ENCODE assay signal across 8 mouse cellular contexts in the genomic region with DNA sequence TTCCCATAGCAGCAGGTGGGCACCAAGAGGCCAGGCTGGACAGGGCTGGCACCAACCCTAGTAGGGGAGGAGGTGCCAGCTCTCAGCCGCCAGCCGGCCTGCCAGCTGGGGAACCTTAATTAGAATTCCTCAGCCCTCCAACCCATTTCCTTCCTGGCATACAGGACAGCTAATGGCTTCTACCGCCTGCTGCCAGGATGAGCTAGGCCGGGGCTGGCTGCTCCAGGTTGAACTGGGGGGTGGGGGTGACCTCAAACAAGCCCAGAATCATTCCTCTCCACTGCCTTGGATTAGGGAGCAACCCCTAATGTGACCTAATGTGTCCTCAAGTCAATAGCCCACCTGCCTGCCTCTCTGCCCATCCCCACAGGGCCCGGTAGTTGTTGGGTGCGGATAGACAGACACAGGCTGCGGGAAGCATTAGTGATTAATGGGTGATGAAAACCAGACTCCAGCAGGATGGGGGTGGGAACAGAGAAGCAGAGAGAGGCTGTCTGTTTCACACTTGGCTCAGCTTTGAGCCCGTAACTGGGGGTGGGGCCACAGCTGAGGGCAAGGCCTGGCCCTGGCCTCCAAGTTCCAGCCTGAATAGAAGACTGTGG.
DNase-seq lines count a peak whose midpoint lies in the region; ATAC-seq lines count a peak whose summit lies in the region.

No protein-coding gene starts in this region.

- H3K4me2 ChIP-seq in heart, embryonic 12.5 days = no peak overlapping the region
- H3K4me2 ChIP-seq in kidney, embryonic 16.5 days (replicated peaks; ENCODE audit: low read depth, low read length) = no peak overlapping the region
- H3K4me2 ChIP-seq in lung, embryonic 15.5 days = no peak overlapping the region
- H3K4me2 ChIP-seq in stomach, embryonic 14.5 days (replicated peaks; ENCODE audit: low read depth, low read length) = no peak overlapping the region

- H3K4me1 ChIP-seq in heart, embryonic 12.5 days (replicated peaks) = peaks cover 52% of the 10 kb centered on the region
- H3K4me1 ChIP-seq in kidney, embryonic 16.5 days (ENCODE audit: insufficient read depth, low read length) = peaks cover 34% of the 10 kb centered on the region
- H3K4me1 ChIP-seq in lung, embryonic 15.5 days = peaks cover 25% of the 10 kb centered on the region
- H3K4me1 ChIP-seq in stomach, embryonic 14.5 days (ENCODE audit: control insufficient read depth, insufficient read depth, low read length) = peaks cover 31% of the 10 kb centered on the region

- H3K27me3 ChIP-seq in heart, embryonic 12.5 days (replicated peaks) = no peaks in the 10 kb centered on the region
- H3K27me3 ChIP-seq in kidney, embryonic 16.5 days (ENCODE audit: insufficient read depth, low read length) = no peaks in the 10 kb centered on the region
- no peaks in the 10 kb centered on the region for H3K27me3 ChIP-seq in lung, embryonic 15.5 days
- no peaks in the 10 kb centered on the region for H3K27me3 ChIP-seq in stomach, embryonic 14.5 days (ENCODE audit: control insufficient read depth, insufficient read depth, low read length)

- H3K27ac ChIP-seq in heart, embryonic 12.5 days (ENCODE audit: poor library complexity, severe bottlenecking) = peak overlapping the region; percentile 2
- 0 out of 2 replicates have a peak overlapping the region, but pooled peaks have one; percentile 29 for H3K27ac ChIP-seq in kidney, embryonic 16.5 days (ENCODE audit: low read length)
- no peak overlapping the region for H3K27ac ChIP-seq in lung, embryonic 15.5 days
- peak overlapping the region; percentile 66; the same call in 1 of the 2 replicates for H3K27ac ChIP-seq in stomach, embryonic 14.5 days (ENCODE audit: low read length)

- H3K9ac ChIP-seq in heart, embryonic 12.5 days = no peak overlapping the region
- no peak overlapping the region for H3K9ac ChIP-seq in kidney, embryonic 16.5 days (replicated peaks; ENCODE audit: low read length)
- H3K9ac ChIP-seq in lung, embryonic 15.5 days = no peak overlapping the region
- no peak overlapping the region for H3K9ac ChIP-seq in stomach, embryonic 14.5 days (replicated peaks; ENCODE audit: low read depth, low read length)

- no peak overlapping the region for H3K4me3 ChIP-seq in heart, embryonic 12.5 days
- no peak overlapping the region for H3K4me3 ChIP-seq in kidney, embryonic 16.5 days (ENCODE audit: low read length)
- H3K4me3 ChIP-seq in lung, embryonic 15.5 days = no peak overlapping the region
- H3K4me3 ChIP-seq in stomach, embryonic 14.5 days (ENCODE audit: low read depth, low read length) = no peak overlapping the region

- ATAC-seq in heart, embryonic 12.5 days (ENCODE audit: insufficient number of reproducible peaks, low FRiP score) = peak; percentile 81
- ATAC-seq in kidney, embryonic 16.5 days (ENCODE audit: low FRiP score, low TSS enrichment) = peak; percentile 57; the same call in 1 of the 2 replicates
- ATAC-seq in lung, embryonic 15.5 days (ENCODE audit: borderline replicate concordance, extremely low read depth, low FRiP score, low TSS enrichment) = peak; percentile 36; the same call in 1 of the 2 replicates
- peak; percentile 47; the same call in 1 of the 2 replicates for ATAC-seq in stomach, embryonic 14.5 days (ENCODE audit: insufficient number of reproducible peaks, insufficient read depth, low FRiP score, low read depth)
- no peak for ATAC-seq in monocyte, adult 5-6 weeks (replicated peaks; ENCODE audit: insufficient number of reproducible peaks, low FRiP score, low TSS enrichment, poor library complexity, severe bottlenecking)

- WGBS in heart, embryonic 12.5 days = 30% methylated on average over 8 of the region's 8 CpGs
- WGBS in kidney, embryonic 16.5 days = 38% methylated on average over 8 of the region's 8 CpGs
- WGBS in lung, embryonic 15.5 days = 44% methylated on average over 8 of the region's 8 CpGs
- 41% methylated on average over 8 of the region's 8 CpGs for WGBS in stomach, embryonic 14.5 days

- H3K36me3 ChIP-seq in heart, embryonic 12.5 days = no peaks in the 10 kb centered on the region
- H3K36me3 ChIP-seq in kidney, embryonic 16.5 days (ENCODE audit: insufficient read depth, low read length) = no peaks in the 10 kb centered on the region
- no peaks in the 10 kb centered on the region for H3K36me3 ChIP-seq in lung, embryonic 15.5 days
- H3K36me3 ChIP-seq in stomach, embryonic 14.5 days (ENCODE audit: control insufficient read depth, insufficient read depth, low read length) = no peaks in the 10 kb centered on the region

- H3K9me3 ChIP-seq in heart, embryonic 12.5 days (replicated peaks) = no peaks in the 10 kb centered on the region
- no peaks in the 10 kb centered on the region for H3K9me3 ChIP-seq in kidney, embryonic 16.5 days (ENCODE audit: low read length)
- H3K9me3 ChIP-seq in lung, embryonic 15.5 days = no peaks in the 10 kb centered on the region
- no peaks in the 10 kb centered on the region for H3K9me3 ChIP-seq in stomach, embryonic 14.5 days (ENCODE audit: control insufficient read depth, low read depth, low read length)

- DNase-seq in ovary, postnatal 36 days (ENCODE audit: low spot score) = peak; percentile 63
- DNase-seq in ovary, postnatal 14 days (ENCODE audit: low spot score) = no peak
- DNase-seq in embryo, embryonic 9.5 days (ENCODE audit: extremely low spot score) = peak; percentile 59
